Mouse (Mus musculus) E14TG2a.4 (cell line): ENCODE measurements around the gene Cntn2.

Experiments
- CTCF ChIP-seq: conservative IDR thresholded peaks from 2 replicates; pipeline ENCODE4 v1.5.1; 2014; ENCODE audit warnings: low read length
- NANOG ChIP-seq: IDR thresholded peaks from 2 replicates; pipeline ENCODE4 v1.6.1; 2014; ENCODE audit warnings: borderline replicate concordance, low read length, mixed read lengths
- POU5F1 ChIP-seq: IDR thresholded peaks from 2 replicates; pipeline ENCODE4 v1.6.1; 2014; ENCODE audit warnings: low read length, borderline replicate concordance

DNA sequence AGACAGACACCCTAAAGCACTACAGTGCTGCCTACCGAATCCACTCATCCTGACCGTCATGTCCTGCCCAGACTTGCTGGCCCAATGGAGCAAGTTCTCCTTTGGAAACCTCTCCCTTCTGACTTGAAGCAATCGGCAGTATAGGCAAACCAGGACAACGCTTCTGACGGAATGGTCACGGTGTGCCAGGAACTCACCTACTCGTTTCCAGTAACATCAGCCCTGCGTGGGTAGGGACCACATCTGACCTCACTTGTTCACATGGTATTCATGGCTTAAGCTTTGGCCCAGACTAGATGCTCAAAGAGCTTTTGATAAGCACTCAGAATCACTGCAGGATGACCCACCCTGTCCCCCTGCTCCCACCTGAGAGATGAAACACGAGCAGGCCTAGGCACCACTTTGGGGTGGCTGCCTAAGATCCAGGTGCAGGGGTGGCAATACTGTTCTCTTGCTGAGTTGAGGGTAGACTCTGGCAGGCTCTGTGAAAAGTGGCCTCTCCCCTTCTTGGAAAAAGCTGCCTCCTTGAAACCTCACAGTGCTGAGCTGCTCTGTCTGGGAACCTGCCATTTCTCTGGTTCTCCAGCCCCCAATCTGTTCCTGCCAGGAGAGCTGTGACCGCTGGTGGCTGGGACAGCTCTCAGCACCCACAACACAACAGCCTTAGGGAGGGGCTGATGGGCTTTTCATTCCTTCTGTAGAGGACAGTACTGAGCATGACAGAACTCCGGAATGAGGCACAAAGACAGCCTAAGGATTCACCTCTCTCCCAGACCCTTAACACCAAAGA is 24.5 kb upstream of the Cntn2 start:
- TF ChIP-seq CTCF (no peak), NANOG (no peak), POU5F1 (no peak)
